Mouse (Mus musculus): ENCODE results near the gene Wscd2. TPM values are rescaled to one million over a fixed set of nuclear protein-coding genes. Genes with fewer than 3 reads are reported as not detected.
"Not testable (repeated sequence)": the region's sequence is repeated elsewhere in the genome, so short reads cannot be mapped to it uniquely, and the experiment has no call there.

The Wscd2 gene
- polyA plus RNA-seq, 1 experiment from 2014 or later = 12.5 TPM

GRCm38 (mm10) chr5:113584439-113584838, 94.3 kb downstream of the Wscd2 start:
- no peaks in the 10 kb centered on the region for H3K27me3 ChIP-seq
- H3K4me2 ChIP-seq = no peak overlapping the region
- H3K9ac ChIP-seq = no peak overlapping the region
- no peaks in the 10 kb centered on the region for H3K36me3 ChIP-seq
- no peak overlapping the region for H3K4me3 ChIP-seq
- H3K9me3 ChIP-seq = no peaks in the 10 kb centered on the region
- peaks cover 12% of the 10 kb centered on the region; the same call in 1 of the 2 replicates for H3K4me1 ChIP-seq
- 40% methylated on average over 6 of the region's 6 CpGs for WGBS
- H3K27ac ChIP-seq = no peak overlapping the region
- ATAC-seq (ENCODE audit: insufficient number of reproducible peaks, insufficient read depth, low FRiP score, low TSS enrichment, low read depth) = no peak

GRCm38 (mm10) chr5:113585619-113586457, 95.7 kb downstream of the Wscd2 start:
- 72% methylated on average over 17 of the region's 17 CpGs for WGBS
- peaks cover 14% of the 10 kb centered on the region; the same call in 1 of the 2 replicates for H3K4me1 ChIP-seq
- H3K4me3 ChIP-seq; H3K9me3 ChIP-seq; H3K9ac ChIP-seq; H3K36me3 ChIP-seq; H3K27ac ChIP-seq; H3K4me2 ChIP-seq; H3K27me3 ChIP-seq; ATAC-seq (ENCODE audit: insufficient number of reproducible peaks, insufficient read depth, low FRiP score, low TSS enrichment, low read depth): not testable (repeated sequence)

DNA sequence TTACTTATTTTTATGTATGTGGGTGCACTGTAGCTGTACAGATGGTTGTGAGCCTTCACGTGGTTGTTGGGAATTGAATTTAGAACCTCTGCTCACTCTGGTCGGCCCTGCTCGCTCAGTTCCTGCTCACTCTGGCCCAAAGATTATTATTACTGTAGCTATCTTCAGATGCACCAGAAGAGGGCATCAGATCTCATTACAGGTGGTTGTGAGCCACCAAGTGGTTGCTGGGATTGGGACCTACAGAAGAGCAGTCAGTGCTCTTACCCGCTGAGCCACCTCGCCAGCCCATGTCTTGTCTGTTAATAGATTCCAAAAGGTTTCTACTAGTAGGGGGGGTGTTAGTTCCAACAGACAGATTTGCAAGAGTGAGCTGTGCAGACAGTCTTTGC, 96.3 kb downstream of the Wscd2 start:
- not testable (repeated sequence) for H3K9ac ChIP-seq; H3K27ac ChIP-seq; H3K36me3 ChIP-seq; H3K4me2 ChIP-seq; H3K4me3 ChIP-seq; H3K9me3 ChIP-seq; H3K27me3 ChIP-seq; ATAC-seq (ENCODE audit: insufficient number of reproducible peaks, insufficient read depth, low FRiP score, low TSS enrichment, low read depth)
- H3K4me1 ChIP-seq = peaks cover 20% of the 10 kb centered on the region
- 27% methylated on average over 5 of the region's 5 CpGs for WGBS

DNA sequence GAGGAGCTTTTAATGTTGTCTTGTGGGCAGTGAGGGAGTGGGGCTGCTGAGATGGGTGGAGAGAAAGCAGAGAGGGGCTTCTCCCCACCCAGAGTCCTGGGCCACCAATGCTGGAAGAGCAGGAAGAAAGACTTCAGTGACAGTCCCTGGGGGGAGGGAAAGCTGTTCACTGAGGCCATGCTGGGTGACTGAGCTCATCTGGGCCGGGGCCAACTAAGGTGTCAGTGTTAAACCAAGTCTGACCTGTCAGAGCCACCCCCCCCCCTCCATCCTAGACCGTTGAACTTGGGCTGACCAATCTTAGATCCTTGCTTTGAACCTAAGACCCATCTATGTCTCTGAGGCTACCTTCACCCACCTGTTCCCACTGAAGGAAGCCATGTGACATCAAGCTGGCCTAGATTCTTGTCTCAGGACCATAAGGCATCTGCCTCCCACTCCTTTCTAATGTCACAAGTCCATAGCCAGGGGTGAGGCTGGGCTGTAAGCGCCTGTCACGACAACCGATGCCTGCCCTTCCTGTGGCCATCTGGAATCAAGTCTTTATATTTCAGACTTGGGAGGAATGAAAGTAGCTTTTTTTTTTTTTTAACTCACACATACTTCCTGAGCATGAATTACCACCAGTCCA, 100.0 kb downstream of the Wscd2 start:
- no peaks in the 10 kb centered on the region for H3K27me3 ChIP-seq
- ATAC-seq (ENCODE audit: insufficient number of reproducible peaks, insufficient read depth, low FRiP score, low TSS enrichment, low read depth) = no peak
- H3K4me3 ChIP-seq = no peak overlapping the region
- H3K27ac ChIP-seq = no peak overlapping the region
- H3K4me1 ChIP-seq = peaks cover 34% of the 10 kb centered on the region
- no peak overlapping the region for H3K9ac ChIP-seq
- H3K36me3 ChIP-seq = no peaks in the 10 kb centered on the region
- 50% methylated on average over 5 of the region's 5 CpGs for WGBS
- H3K9me3 ChIP-seq = no peaks in the 10 kb centered on the region
- no peak overlapping the region for H3K4me2 ChIP-seq

GRCm38 (mm10) chr5:113591166-113591565, 101.0 kb downstream of the Wscd2 start:
- Histone ChIP-seq H3K4me2 (no peak overlapping the region), H3K9me3 (no peaks in the 10 kb centered on the region), H3K36me3 (no peaks in the 10 kb centered on the region), H3K9ac (no peak overlapping the region), H3K27ac (no peak overlapping the region), H3K27me3 (no peaks in the 10 kb centered on the region), H3K4me1 (peaks cover 34% of the 10 kb centered on the region), H3K4me3 (no peak overlapping the region)
- WGBS = 13% methylated on average over 3 of the region's 3 CpGs
- no peak for ATAC-seq (ENCODE audit: insufficient number of reproducible peaks, insufficient read depth, low FRiP score, low TSS enrichment, low read depth)

DNA sequence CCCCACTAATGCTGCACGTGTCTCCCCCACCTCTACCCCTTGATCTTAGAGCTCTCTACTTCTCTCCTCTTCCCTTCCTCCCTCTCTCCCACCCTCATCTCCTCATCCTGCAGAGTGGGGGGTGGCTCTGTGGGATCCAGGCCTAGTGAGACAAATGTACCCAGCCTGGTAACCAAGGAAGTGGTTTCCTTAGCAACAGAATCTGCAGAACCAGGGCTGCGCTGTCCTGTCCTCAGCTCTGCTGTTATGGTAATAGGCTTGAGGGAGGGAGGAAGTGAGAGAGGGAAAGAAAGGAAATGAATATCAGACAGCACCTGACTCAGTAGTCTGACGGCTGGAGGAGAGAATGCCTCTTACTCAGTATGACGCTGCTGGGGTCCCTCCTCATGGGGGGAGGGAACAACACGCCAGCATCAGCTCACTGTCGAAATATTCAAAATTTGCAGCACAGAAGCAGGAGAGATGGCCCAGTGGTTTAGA, 101.7 kb downstream of the Wscd2 start:
- H3K4me1 ChIP-seq = peaks cover 34% of the 10 kb centered on the region
- no peak overlapping the region for H3K4me2 ChIP-seq
- no peak overlapping the region for H3K4me3 ChIP-seq
- H3K36me3 ChIP-seq = no peaks in the 10 kb centered on the region
- H3K9me3 ChIP-seq = no peaks in the 10 kb centered on the region
- H3K9ac ChIP-seq = no peak overlapping the region
- ATAC-seq (ENCODE audit: insufficient number of reproducible peaks, insufficient read depth, low FRiP score, low TSS enrichment, low read depth) = no peak
- no peak overlapping the region for H3K27ac ChIP-seq
- 10% methylated on average over 6 of the region's 6 CpGs for WGBS
- no peaks in the 10 kb centered on the region for H3K27me3 ChIP-seq

DNA sequence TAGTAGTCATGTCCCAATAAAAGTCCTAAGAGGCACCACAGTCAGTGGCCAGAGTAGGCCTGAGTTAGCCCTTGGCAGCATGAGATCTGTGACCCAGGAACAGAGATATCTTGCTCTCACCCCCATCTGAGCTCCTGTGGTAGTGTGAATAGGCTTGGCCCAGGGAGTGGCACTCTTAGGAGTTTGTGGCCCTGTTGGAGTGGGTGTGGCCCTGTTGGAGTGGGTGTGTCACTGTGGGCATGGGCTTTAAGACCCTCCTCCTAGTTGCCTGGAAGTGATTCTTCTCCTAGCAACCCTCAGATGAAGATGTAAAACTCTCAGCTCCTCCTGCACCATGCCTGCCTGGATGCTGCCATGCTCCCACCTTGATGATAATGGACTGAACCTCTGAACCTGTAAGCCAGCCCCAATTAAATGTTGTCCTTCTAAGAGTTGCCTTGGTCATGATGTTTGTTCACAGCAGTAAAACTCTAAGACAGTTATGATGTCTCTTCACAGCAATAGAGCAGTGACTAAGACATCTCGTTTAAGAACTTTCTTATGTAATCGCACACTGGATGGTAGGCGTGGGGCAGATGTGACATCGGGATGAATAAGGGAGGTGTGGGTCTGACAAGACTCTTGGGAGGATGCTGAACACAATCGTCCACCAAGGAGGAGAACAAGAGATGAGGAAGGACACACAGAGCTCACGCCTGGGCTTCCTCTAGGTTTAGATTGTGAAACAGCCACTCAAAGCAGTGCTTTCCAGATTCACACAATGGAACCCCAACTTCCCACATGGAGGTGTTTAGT, 104.0 kb downstream of the Wscd2 start:
- H3K4me1 ChIP-seq = peaks cover 32% of the 10 kb centered on the region
- H3K4me2 ChIP-seq = no peak overlapping the region
- H3K36me3 ChIP-seq = no peaks in the 10 kb centered on the region
- no peaks in the 10 kb centered on the region for H3K27me3 ChIP-seq
- no peaks in the 10 kb centered on the region for H3K9me3 ChIP-seq
- H3K27ac ChIP-seq = no peak overlapping the region
- no peak overlapping the region for H3K9ac ChIP-seq
- ATAC-seq (ENCODE audit: insufficient number of reproducible peaks, insufficient read depth, low FRiP score, low TSS enrichment, low read depth) = no peak
- H3K4me3 ChIP-seq = no peak overlapping the region
- WGBS = 87% methylated on average over 6 of the region's 6 CpGs

- no peak for ATAC-seq (ENCODE audit: insufficient number of reproducible peaks, insufficient read depth, low FRiP score, low TSS enrichment, low read depth)
- 74% methylated on average over 9 of the region's 9 CpGs for WGBS
Measured at GRCm38 (mm10) chr5:113596252-113596651, 106.1 kb downstream of the Wscd2 start.

DNA sequence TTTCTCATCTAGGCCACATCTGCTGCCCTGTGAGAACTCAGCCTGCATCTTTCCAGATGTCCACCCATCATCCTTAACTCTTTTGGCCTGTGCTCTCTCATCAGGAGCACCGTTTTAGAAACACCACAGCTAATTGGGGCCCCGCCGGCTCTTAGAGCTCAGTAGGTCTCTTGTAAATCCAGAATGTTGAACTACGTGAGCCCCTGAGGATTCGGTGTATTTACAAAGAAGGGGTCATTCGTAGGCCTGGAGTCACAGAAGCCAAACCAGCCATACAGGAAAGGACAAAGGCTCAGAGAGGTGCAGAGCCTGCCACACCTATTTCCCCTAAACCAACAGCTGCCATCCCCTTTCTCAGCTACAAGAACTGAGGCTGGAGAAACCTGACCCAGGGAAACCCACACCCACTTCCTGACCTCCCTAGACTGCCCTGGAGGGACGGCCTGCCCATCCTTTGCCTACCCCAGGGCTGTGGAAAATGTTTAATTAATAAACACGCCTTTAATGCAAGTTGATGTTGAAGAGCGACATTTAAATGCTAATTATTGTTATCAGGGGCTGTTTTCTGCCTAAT, 106.7 kb downstream of the Wscd2 start:
- H3K4me3 ChIP-seq = no peak overlapping the region
- peaks cover 44% of the 10 kb centered on the region for H3K4me1 ChIP-seq
- 59% methylated on average over 9 of the region's 9 CpGs for WGBS
- H3K9ac ChIP-seq = no peak overlapping the region
- H3K27ac ChIP-seq = no peak overlapping the region
- ATAC-seq (ENCODE audit: insufficient number of reproducible peaks, insufficient read depth, low FRiP score, low TSS enrichment, low read depth) = no peak
- no peaks in the 10 kb centered on the region for H3K36me3 ChIP-seq
- H3K4me2 ChIP-seq = no peak overlapping the region
- H3K27me3 ChIP-seq = no peaks in the 10 kb centered on the region
- no peaks in the 10 kb centered on the region for H3K9me3 ChIP-seq

More at GRCm38 (mm10) chr5:113596252-113596651, 106.1 kb downstream of the Wscd2 start:
- peaks cover 44% of the 10 kb centered on the region for H3K4me1 ChIP-seq
- no peak overlapping the region for H3K4me2 ChIP-seq
- H3K9ac ChIP-seq = no peak overlapping the region
- H3K27me3 ChIP-seq = no peaks in the 10 kb centered on the region
- H3K27ac ChIP-seq = no peak overlapping the region
- no peaks in the 10 kb centered on the region for H3K9me3 ChIP-seq
- no peak overlapping the region for H3K4me3 ChIP-seq
- no peaks in the 10 kb centered on the region for H3K36me3 ChIP-seq

GRCm38 (mm10) chr5:113600181-113600580, 110.0 kb downstream of the Wscd2 start:
- Histone ChIP-seq H3K4me1 (peaks cover 38% of the 10 kb centered on the region), H3K27ac (peak overlapping the region; percentile 76), H3K9ac (no peak overlapping the region), H3K36me3 (no peaks in the 10 kb centered on the region), H3K4me3 (no peak overlapping the region), H3K9me3 (no peaks in the 10 kb centered on the region), H3K4me2 (0 out of 2 replicates have a peak overlapping the region, but pooled peaks have one; percentile 20), H3K27me3 (no peaks in the 10 kb centered on the region)
- WGBS = 83% methylated on average over 3 of the region's 3 CpGs
- ATAC-seq (ENCODE audit: insufficient number of reproducible peaks, insufficient read depth, low FRiP score, low TSS enrichment, low read depth) = no peak

DNA sequence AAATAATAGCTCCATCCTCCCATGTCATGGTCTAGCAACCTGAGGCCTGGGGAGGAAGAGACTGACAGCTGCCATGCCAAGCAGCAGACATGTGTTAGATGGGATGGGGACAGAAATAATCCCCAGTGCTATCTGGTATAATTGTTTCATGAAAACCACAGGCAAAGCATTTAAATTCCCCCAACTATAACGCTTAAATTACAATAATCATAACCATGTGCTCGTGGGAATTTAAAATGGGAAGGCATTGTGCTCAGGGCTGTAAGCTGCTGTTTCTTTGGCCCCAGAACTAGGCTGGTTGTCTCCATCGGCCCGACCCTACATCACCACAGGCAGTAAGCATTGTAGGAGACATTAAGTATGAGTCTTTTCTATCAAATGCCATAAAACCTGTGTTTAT, 110.7 kb downstream of the Wscd2 start:
- ATAC-seq (ENCODE audit: insufficient number of reproducible peaks, insufficient read depth, low FRiP score, low TSS enrichment, low read depth) = no peak
- H3K9ac ChIP-seq = no peak overlapping the region
- H3K4me1 ChIP-seq = peaks cover 38% of the 10 kb centered on the region
- peak overlapping the region; percentile 20; the same call in 1 of the 2 replicates for H3K4me2 ChIP-seq
- 33% methylated on average over 4 of the region's 4 CpGs for WGBS
- no peaks in the 10 kb centered on the region for H3K36me3 ChIP-seq
- H3K27me3 ChIP-seq = no peaks in the 10 kb centered on the region
- no peaks in the 10 kb centered on the region for H3K9me3 ChIP-seq
- no peak overlapping the region for H3K4me3 ChIP-seq
- H3K27ac ChIP-seq = peak overlapping the region; percentile 76

Data from embryonic facial prominence, embryonic 13.5 days (tissue).